Mouse (Mus musculus) urinary bladder, postnatal 14 days (tissue): ENCODE results near the gene Gramd1c.

ENCODE experiments used
- DNase-seq: peaks from one replicate; pipeline ENCODE4 v3.0.0; 2021; ENCODE audit warnings: low spot score

Gramd1c gene

GRCm38 (mm10) chr16:44063025-44063894 is at the start of gene Gramd1c:
Gene Gramd1c, minus strand, starts transcription at chr16:44063345.
- peak; percentile 66 for DNase-seq

DNA sequence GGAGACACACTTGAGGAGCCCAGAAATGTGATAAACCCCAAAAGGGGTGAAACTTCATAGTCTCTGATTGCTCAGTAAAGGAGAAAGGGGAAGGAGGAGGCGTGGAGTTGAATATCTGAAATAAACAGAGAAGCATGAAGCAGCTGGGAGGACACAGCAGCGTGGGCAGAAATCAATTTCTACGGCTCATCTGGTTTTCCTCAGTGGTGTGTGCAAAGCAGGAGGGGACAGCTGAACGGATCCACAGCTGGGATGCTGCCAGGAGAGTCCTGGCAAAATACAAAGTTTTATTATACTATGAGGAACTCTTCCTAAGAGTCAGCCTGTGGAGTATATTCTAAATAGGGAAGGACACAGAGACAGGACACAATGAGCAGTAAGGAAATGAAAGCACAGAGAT is 45.9 kb upstream of the Gramd1c start:
- DNase-seq: peak; percentile 18

GRCm38 (mm10) chr16:44105211-44105610 is 42.1 kb upstream of the Gramd1c start:
- no peak for DNase-seq

GRCm38 (mm10) chr16:44103806-44104766 is 40.9 kb upstream of the Gramd1c start:
- no peak for DNase-seq

- DNase-seq: no peak
Measured at GRCm38 (mm10) chr16:44102925-44103324, 39.8 kb upstream of the Gramd1c start.

DNA sequence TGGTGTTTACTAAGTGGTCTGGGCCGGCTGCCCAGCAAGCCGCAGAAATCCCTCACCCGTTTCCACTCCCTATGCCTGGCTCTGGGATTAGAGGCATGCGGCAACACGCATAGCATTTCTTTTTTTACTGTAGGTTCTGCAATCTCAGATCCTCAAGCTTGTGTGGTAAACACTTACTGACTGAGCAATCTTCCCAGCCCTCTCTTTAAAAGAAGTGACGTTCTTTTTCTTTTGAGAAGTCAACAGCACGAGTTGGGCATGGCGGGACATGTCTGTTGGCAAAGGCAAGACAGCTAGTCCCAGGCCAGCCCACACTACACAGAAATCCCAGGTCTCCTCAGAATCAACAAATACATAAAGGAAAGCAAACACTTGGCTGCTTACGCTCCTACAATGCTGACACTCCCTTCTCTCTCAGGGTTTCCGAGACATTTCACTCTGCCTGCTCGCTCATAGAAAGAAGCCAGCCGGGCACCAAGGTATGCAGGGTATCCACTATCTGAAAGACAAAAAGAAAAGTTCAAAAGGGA is 38.1 kb upstream of the Gramd1c start:
- peak; percentile 44 for DNase-seq

- DNase-seq: no peak
Measured at GRCm38 (mm10) chr16:44099377-44099776, 36.2 kb upstream of the Gramd1c start.

GRCm38 (mm10) chr16:44087650-44088049 is 24.5 kb upstream of the Gramd1c start:
- DNase-seq: no peak

- no peak for DNase-seq
Measured at GRCm38 (mm10) chr16:44061341-44061740, 1.8 kb downstream of the Gramd1c start.

DNA sequence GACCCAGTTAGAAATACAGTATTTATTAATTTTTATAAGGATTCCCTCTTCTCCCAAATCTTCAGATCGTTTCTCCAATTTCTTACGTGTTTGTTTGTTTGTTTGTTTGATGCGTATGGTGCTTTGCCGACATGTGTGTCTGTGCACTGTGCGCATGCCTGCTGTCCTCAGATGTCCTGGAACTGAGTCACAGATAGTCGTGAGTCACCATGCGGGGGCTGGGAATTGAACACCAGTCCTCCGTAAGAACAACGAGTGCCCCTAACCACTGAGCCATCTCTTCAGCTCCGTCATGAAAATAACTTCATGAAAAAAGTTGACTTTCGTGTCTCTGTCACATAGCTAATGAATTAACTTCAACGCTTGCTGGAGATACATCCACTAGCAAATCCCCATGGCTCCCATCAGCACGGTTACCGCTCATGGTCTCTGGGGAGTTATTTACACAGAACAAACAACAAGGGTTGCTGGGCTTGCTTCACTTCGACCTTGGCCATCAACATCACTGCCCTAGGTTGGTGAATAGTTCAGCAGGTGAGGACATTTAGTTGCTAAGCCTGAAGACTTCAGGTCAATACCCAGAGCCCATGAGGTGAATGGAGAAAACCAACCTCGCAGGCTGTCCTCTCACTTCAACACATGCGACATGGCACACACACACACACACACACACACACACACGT is 2.4 kb downstream of the Gramd1c start:
- no peak for DNase-seq

- peak; percentile 76 for DNase-seq
Measured at GRCm38 (mm10) chr16:44058745-44059144, 4.4 kb downstream of the Gramd1c start.

GRCm38 (mm10) chr16:44055766-44056165 is 7.4 kb downstream of the Gramd1c start:
- DNase-seq: no peak

DNA sequence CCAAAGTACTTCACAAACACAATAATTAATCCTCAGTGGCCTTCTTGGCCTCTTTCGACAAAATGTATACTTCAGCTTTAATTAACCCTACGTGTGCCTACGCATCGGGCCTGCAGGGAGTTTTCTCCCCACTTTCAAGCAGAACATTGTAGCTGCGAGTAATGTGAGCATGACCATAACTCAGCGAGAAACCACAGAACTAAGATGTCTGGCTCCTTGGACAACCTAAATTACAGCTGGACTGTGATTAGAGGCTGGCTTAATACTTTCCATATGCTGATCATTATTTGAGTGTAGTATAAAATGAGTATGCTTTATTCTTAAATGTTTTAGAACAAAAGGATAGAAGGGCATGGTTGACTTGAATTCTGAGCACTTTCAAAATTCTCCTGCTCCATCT is 9.9 kb downstream of the Gramd1c start:
- DNase-seq: no peak

- no peak for DNase-seq
Measured at GRCm38 (mm10) chr16:44052390-44052789, 10.8 kb downstream of the Gramd1c start.

GRCm38 (mm10) chr16:44050139-44050538 is 13.0 kb downstream of the Gramd1c start:
- DNase-seq: no peak

DNA sequence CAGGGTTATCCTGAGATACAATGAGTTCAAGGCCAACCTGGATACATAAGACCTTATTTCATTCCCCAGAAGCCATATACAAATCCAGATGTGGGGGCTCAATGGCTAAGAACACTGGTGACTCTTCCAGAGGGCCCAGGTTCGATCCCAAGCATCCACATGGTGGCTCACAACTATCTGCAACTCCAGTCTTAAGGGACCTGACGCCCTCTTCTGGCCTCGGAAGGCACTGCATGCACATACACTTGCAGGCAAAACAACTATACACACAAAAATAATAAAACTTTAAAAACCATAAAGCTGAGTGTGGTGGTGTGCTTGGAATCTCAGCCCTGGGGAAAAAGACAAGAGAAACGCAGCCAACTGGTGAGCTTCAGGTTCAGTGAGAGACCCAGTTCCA is 24.0 kb downstream of the Gramd1c start:
- no peak for DNase-seq

DNA sequence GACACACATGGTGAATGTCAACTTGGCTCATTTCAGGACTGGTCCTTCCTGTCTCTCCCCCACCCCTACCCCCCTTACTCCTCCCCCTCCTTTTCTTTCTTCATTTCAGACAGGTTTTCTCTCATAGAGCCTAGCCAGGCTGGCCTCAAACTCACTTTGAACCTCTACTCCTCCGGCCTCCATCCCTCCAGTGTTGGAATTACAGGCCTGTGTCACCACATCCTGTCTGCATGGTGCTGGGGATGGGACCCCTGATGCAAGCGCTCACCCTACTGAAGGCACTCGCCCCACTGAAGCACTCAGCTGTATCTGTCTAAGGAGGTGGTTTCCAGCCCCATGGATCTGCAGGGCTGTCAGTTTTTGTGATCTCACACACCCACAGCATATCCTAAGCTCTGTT is 27.9 kb downstream of the Gramd1c start:
- no peak for DNase-seq

DNA sequence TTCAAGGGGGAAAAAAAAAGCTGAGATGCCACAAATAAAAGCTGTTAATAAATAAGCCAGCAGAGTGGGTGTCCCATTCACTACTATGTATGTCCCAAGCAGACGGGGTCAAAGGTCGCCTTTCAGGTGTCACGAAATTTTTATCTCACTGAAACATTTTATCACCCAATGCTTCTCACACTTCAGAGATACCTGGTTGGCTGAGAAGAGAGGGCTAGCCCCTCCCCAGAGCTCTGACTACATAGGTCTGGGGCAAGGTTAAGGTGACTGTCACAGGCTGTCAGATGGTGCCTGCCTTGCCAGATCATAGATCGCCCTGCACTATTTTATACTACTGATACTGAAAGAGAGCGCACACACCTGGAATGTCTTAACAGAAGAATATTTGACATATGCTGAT is 29.8 kb downstream of the Gramd1c start:
- DNase-seq: no peak

- DNase-seq: no peak
Measured at GRCm38 (mm10) chr16:44029273-44029672, 33.9 kb downstream of the Gramd1c start.

DNA sequence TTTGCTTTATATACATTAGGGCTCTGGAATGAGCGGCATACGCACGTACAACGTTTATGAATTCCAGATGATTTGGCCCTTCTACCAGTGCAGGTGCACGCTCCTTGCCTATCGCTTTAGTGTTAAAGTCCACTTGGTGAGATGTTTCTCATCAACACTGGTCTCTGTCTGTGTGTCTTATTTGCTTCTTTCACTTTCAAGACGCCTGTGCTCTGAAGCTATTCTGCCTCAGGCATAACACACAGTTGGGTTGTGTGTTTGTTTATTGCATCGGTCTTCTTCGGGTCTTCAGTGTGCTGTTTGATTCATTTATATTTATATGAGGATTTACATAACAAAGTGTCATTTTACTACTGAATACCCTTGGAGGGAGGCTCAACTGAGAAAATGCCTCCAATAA is 36.3 kb downstream of the Gramd1c start:
- no peak for DNase-seq

- DNase-seq: no peak
Measured at GRCm38 (mm10) chr16:44026210-44026609, 36.9 kb downstream of the Gramd1c start.

GRCm38 (mm10) chr16:44018986-44019548 is 44.1 kb downstream of the Gramd1c start:
- no peak for DNase-seq
